Mouse (Mus musculus) heart, postnatal 25 days (tissue): ENCODE measurements at regions not wholly inside any gene's neighbourhood (a gene's known extent, or its start where the extent isn't known, plus 50 kb on each side); places are given as distances from the start of the nearest gene placed in this dataset.

Experiments
- DNase-seq: peaks from one replicate; pipeline ENCODE4 v3.0.0; 2022; ENCODE audit warnings: low spot score
- intact Hi-C: fragments of 180-260 bp; cut with DNase I; formaldehyde crosslinking; loops from one replicate; pipeline ENCODE4 v1.15.1; 2025

DNA sequence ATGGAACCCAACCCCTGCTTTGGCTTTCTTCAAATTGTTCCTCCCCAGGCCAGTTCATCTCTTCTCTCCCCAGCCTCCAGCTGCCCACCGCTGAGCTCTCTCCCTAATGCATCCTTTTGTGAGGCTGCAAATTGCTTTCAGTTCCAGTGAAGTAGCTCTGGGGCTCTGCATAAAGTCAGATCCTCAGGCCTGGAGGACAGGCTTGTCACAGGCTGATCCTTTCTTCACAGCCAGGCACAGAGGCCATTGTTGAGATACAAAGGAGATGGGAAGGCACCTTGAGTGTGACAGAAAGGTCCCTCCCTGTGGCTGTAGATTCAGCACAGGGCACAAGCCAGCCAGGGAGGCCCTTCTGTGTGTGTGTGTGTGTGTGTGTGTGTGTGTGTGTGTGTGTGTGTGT, 135.9 kb downstream of the Matn1 start:
- intact Hi-C loops = no loop called here
- DNase-seq = no peak

- intact Hi-C loops = no loop called here
- no peak for DNase-seq
These were observed 139.2 kb downstream of the Matn1 start for GRCm38 (mm10) chr4:131083405-131083804.

- DNase-seq = no peak
- intact Hi-C loops = no loop called here
These were observed 153.2 kb downstream of the Matn1 start for GRCm38 (mm10) chr4:131097421-131097820.

DNA sequence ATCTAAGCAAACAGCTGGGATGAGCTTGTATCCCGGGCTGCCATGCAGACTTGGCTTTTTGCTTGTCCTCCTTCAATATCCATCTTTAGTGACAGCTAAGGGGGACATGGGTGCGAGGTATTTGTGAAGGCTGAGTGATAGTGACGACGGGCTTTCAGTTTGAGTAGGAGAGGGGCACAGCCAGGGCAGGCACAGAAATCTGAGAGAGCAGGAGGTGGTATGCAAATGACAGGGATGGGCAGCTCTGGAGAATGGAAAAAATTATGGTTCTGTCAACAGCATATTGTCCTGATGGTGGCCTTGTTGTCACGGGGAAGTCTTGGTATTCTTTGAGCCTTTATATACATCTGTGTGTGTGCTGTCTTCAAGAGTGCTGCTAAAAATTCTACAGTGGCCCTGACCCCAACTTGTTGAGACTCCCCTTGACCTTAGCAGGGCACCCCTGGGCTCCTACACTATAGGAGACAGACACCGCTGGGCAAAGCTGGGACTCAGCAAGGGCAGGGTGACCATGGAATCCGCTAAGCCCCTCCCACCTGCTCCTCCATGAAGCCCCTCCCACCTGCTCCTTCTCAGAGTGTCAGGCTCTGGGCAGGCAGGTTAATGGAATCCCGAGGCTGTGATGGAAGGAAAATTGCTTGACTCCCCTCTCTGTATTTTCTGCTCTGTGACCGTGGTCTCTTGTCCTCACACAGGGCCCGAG, 156.1 kb downstream of the Matn1 start:
- DNase-seq = no peak
- intact Hi-C loops = no loop called here

- no peak for DNase-seq
- intact Hi-C loops = no loop called here
These were observed 156.6 kb downstream of the Matn1 start for GRCm38 (mm10) chr4:131100796-131101156.

DNA sequence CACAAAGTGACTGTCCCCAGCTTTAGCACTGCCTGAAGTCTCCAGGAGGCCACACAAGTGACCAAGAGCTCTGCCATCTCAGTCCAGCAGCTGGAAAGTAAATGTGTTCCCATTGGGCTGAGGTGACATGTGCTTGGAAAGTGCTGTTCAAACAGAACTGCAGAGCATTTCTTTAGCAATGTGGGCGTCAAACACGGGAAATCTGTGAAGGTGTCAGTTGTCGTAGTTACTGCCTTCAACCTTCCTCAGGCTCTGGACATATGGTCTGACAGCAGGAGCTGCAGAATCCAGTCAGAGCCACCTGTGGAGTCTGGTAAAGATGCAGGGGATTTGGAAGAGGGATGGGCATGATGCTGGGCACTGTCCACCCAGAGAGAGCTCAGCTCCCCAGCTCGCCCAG, 158.0 kb downstream of the Matn1 start:
- intact Hi-C loops = no loop called here
- DNase-seq = no peak

DNA sequence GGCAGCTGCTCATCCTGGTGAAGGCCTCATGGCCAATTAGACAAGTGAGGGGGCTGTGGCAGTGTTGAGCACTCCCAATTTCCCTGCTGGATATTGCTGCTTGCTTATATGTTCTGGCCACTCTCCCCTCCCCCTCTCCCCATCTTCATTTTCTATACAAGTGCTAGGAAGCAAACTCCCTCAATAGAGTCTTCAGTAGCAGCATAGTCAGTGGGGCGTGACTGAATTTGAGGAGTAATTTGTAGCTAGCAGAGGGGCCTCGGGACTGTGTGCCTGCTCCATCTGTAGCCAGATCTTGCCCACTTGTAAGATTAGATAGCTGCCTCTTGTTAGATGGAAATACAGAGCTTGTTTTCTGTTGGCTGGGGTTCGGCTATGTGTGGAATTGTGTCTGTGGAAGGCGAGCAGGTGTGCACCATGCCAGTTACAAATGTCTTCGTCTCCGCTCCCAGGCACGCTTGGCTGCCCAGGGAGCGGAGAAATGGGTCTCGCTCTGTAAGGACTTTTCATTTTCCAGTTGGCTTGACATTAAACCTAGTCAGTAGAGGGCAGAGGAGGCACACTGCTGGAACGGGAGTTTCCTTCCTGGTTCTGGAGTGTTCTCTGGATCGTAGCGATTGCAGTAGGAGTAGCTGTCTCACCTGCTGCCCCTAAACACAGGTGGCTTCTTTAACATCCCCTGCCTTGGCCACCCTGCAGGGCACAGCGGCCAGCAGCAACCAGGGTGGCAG, 163.1 kb downstream of the Matn1 start:
- intact Hi-C loops = no loop called here
- no peak for DNase-seq

- no peak for DNase-seq
- intact Hi-C loops = no loop called here
These were observed 168.4 kb downstream of the Matn1 start for GRCm38 (mm10) chr4:131112536-131112935.

DNA sequence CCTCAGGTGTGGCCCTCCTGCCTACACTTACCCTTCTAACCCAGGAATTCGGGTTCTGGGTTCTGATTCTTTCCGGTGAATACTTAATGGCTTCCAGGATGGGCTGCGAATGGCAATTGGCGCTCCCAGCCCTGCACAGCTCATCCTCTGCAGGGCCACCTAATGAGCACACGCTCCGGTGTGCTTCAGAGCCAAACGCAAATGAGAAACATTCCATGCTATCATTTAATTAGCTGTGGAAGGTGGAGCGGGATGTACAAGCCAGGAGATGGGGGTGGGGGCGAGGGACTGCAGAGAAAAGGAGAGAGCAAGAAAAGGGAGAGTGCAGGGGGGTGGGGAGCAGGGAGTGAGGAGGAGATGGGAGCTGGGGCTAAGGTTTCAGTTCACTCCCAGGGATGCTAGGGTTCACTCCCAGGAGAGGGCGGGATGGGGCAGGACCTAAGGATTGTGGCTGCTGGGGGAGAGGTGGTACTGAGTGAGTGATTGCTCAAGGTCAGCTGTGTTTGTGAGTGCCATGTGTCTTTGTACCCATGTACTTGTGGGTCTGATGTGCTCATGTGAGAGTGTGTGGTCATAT, 169.6 kb downstream of the Matn1 start:
- DNase-seq = no peak
- intact Hi-C loops = no loop called here

- DNase-seq = no peak
- intact Hi-C loops = no loop called here
These were observed 171.1 kb downstream of the Matn1 start for GRCm38 (mm10) chr4:131115247-131115646.

DNA sequence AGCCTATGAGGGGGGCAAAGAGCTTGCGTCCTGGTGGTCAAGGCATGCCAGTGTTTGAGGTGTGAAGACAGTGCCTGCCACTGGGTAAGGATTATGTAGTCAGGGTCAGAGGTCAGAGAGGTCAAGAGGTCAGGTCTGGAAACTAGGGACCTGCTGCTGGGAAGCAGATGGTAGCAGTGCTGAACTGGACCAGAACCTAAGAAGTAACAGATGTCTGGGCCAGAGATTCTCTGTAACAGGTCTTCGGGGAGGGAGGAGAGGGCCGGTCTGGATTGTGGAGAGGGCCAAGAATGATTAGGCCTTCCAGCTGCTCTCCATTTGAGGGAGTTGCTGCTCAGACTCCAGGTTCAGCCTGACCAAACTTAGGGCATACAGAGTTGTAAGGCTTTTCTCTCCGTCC, 174.4 kb downstream of the Matn1 start:
- intact Hi-C loops = no loop called here
- no peak for DNase-seq

DNA sequence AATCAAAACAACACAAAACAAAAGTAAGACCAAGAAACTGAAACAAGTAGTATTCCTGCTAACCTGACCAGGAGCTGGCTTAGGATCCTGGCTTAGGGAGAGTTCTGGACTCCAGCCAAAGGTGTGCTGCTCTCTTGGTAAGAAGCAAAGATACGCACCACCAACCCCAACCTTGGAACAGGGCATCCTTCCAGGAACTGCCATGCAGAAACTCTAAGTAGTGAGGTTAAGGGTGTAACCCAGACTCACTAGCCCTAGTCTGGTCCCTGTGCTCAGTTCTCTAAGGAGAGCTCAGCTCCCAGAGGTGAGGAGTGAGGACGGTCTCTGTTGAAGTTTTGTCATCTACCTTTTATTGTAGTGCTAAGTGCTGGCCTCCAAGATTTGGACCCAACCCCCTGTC, 175.4 kb downstream of the Matn1 start:
- no peak for DNase-seq
- intact Hi-C loops = no loop called here

GRCm38 (mm10) chr4:131120680-131121079, 176.5 kb downstream of the Matn1 start:
- DNase-seq = no peak
- intact Hi-C loops = no loop called here

DNA sequence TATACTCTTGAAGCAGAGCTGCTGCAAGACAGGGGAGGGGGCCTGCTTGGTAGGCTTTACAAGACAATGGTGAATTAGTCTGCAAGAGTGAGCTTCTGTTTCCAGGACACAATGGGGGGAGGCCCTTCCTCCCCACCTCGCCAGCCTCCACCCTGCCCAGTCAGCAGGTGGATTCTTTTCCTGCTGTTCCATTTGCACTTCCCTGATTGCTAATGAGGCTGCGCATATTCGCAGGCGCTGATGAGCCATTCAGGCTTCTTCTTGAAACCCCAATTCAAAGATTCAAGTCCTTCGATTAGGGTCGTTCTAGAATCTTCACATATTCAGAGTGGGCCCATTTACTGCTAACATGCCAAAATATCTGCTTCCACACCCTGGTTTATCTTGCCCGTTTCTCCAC, 181.8 kb downstream of the Matn1 start:
- no peak for DNase-seq
- intact Hi-C loops = no loop called here

GRCm38 (mm10) chr4:131126901-131127300, 182.7 kb downstream of the Matn1 start:
- intact Hi-C loops = no loop called here
- no peak for DNase-seq

- no peak for DNase-seq
- intact Hi-C loops = no loop called here
These were observed 184.5 kb downstream of the Matn1 start for GRCm38 (mm10) chr4:131128646-131129045.

- intact Hi-C loops = no loop called here
- DNase-seq = no peak
These were observed 188.0 kb downstream of the Matn1 start for GRCm38 (mm10) chr4:131132201-131132600.

DNA sequence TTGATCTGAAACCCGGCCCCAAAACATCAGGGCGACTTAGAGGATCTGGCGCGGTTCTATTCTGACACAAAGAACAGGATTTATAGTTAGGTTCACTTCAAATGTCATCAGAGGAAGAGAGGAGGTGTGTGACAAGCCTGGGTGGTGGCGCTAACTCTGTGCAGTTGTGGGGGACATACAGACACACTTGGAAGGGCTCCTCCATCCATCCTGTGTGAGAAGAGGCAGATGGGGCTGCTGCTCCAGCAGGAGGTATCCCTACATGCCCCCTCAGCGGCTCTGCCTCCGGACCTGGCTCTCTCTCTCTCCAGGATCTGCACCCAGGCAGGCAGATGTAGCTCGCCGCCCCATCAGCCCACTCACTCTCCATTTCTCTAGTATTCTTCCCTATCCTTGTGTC, 188.6 kb downstream of the Matn1 start:
- no peak for DNase-seq
- intact Hi-C loops = no loop called here

DNA sequence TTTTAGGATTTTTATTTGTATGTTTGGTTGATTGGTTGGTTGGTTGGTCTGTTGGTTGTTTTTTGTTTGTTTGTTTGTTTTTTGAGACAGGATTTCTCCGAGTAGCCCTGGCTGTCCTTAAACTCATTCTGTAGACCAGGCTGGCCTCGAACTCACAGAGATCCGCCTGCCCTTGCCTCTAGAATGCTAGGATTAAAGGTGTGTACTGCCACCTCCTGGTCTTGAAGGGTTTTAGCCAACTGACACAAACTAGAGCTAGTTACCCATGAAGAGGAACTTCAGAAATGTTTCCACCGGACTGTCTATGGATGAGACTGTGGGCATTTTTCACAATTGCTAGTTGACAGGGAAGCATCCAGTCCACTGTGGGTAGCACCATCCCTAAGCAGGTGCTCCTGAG, 191.7 kb downstream of the Matn1 start:
- intact Hi-C loops = no loop called here
- DNase-seq = no peak

DNA sequence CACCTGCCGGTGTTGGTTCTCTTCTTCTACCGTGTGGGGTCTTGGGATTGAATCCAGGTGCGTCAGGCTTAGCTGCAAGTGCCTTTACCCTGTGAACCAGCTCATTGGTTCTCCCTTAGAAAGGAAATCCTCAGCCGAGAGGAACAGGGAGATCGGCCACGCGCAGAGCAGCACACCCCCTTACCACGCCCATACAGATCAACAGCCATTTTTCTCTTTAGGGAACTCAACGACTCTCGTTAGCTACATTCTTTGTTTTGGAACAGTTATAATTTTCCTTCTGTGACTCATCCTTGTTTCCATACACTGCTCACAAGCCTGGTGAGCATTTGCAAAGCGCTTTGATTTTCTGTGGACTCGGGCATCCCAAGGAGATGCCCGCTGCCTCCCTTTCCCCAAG, 194.7 kb downstream of the Matn1 start:
- intact Hi-C loops = no loop called here
- no peak for DNase-seq

GRCm38 (mm10) chr4:131141890-131142465, 197.8 kb downstream of the Matn1 start:
- no peak for DNase-seq
- intact Hi-C loops = no loop called here
